Mouse (Mus musculus) right cerebral cortex, adult 18-20 months (tissue): ENCODE measurements around the gene Zfp638.
"Not testable (repeated sequence)": the region's sequence is repeated elsewhere in the genome, so short reads cannot be mapped to it uniquely, and the experiment has no call there.

Source experiments
- DNase-seq: peaks from one replicate; pipeline ENCODE4 v3.0.0; 2022; ENCODE audit warnings: mixed read lengths

Gene Zfp638

DNA sequence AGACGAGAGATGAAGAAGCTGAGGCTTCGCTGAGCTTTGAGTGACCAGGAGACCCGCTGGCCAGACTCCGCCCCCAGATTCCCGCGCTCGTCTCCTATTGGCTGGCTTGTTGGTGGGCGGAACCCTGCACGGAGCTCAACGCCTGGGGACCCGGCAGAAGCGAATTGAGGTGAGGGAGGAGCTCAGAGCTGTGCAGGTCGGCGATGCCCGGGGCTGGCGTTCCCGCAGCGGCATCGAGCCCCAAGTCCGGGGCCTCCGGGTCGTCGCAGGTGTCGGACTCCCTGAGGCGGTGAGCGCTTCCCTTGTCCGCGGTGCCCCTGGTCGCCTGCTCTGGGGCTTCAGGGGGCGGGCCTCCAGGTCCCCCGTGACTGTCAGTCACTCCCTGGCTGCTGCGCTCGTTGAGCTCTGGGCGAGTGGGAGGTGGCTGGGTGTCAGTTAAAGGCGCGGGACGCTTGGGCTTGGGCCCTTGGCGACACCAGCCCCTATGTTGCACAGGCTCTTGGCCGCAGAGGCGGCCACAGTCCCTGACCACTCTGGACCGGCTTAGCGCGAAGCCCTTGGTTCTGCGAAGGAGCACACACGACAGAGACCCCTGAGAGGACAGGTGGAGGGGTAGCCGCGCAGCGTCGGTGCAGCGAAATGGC lies at the start of gene Zfp638:
Gene Zfp638 (plus strand): TSS at position 156 of the 644 bp plus-strand sequence.
- peak; percentile 96 for DNase-seq

DNA sequence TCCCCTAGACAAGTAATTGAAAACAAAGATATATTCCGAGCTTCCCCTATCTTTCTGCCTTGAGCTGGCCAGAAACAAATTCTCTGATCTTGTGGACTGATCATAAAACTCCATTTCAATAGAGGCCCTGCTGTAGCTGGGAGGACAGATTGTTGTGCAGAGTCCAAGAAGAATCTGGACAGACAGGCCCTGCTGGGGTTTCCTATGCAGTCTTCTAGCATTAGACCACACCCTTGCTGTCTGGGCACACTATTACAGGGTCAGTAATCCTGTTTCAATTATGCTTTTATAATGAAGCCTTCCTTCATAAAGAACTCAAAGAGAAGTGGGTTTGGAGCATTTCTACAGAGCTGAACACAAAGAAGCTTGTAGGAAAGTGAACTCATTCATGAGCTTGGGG lies 47.9 kb upstream of the Zfp638 start:
- no peak for DNase-seq

DNA sequence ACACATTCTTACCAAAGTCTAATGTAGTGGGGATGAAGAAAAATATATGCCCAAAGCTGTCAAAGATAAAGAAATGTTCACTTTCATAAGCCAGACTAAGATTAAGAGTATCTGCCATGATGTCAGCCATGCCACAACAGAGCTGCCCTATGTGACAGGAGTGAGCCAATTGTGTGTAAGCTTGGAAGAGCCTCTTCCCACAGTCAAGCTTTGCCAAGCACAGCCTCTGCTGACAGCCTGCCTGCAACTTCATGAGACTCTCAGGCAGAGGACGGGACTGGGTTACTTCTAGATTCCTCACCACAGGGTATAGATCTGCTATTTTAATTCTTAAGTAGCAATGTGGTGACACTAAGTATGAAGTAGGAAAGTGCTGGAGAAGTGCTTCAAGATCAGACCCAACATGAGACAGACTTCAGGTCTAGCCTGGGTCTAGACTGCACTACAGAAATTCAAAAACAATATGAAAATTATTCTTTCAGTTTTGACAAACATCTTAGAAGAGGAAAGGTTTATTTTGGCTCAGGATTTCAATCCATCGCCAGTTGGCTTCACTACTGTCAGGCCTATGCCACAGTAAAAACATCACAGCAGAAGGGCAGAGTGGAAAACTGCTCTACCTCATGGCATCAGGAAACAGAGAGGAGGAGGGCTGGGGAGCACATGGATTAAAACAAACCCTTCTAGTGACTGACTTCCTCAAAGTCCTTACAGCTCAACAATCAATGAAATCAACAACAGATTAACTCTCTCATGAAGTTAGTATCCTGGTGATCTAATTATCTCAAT lies 46.0 kb upstream of the Zfp638 start:
- no peak for DNase-seq

DNA sequence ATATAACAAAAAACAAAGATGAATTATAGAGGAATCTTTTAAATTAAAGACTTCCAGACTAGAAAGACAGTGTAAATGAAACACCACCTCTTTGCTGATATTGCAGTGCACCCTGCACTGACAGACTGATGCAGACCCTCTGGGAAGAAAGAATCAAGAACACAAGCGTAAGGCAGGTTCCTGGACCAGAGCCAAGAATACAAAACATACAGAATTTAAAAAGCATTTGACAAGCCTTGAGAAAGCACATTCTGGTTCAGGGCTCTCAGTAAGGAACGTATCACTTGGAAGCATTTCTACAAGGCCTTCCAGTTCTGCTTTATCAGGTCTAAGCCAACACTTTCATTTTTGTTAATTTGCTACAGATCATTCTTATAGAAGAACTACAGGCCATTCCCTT lies 45.1 kb upstream of the Zfp638 start:
- DNase-seq = no peak

DNA sequence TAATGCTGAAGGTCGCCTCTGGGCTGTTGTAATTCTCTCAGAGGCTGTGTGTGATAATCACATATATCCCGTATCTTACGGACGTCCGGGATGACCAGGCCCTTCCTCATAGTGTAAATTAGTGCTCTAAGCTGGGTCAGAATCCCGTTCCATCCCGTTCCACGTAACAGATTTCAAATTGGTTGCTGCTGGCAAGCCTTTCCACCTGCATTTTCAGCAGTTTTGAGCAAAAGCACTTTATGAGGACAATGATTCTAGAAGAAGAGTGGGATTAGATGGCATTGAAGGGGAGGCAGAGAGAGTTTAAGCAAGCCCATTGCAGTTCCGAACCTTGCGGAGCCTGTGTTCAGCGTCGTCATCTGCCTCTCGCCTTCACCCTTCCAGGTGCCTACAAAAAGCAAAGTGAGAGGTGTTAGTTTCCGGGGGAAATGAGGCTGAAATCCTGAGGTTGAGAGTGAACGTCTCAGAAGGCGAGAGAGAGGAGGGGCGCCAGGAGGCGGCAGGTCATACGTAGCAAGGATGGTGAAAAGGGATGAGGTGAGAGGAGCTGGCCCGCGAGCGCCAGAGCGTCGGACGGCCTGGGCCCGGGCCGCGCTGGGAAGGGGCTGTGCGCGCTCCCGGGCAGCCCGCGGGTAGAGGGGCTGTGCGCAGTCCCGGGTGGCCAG lies 35.8 kb upstream of the Zfp638 start:
- DNase-seq = no peak

DNA sequence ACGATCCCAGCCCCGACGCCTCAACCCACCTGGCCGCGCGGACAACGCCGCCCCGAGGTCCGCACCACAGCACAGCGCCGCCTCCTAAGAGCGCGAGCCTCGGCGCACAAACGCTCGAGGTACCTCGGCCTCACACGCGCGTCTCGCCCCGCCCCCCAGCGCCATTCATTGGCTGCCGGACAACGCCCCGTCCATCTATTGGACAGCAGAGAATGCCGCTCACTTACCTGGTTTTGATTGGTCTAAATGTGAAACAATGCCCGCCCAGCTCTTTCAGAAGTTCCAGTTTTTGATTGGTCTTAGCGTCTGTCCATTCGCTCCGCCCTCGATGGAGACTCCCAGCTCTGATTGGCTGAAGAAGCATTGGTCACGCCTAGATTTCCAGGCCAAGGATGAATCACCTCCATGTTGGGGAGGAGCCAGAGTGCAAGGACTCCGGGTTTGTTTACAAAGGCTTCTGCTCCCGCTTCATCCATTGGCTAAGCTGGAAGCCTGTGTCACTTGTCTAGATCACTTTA lies 35.2 kb upstream of the Zfp638 start, which contains the start of gene Paip2b:
Gene Paip2b (minus strand): TSS at position 136 of the 518 bp plus-strand sequence.
- peak; percentile 99 for DNase-seq

DNA sequence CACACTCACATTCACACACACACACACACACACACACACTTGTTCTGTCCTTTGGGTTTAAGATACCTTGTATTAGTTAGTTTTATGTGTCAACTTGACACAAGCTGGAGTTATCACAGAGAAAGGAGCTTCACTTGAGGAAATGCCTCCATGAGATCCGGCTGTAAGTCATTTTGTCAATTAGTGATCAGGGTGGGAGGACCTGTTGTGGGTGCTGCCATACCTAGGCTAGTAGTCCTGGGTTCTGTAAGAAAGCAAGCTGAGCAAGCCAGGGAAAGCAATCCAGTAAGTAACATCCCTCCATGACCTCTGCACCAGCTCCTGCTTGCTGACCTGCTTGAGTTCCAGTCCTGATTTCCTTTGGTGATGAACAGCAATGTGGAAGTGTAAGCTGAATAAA lies 34.5 kb upstream of the Zfp638 start:
- DNase-seq = not testable (repeated sequence)

DNA sequence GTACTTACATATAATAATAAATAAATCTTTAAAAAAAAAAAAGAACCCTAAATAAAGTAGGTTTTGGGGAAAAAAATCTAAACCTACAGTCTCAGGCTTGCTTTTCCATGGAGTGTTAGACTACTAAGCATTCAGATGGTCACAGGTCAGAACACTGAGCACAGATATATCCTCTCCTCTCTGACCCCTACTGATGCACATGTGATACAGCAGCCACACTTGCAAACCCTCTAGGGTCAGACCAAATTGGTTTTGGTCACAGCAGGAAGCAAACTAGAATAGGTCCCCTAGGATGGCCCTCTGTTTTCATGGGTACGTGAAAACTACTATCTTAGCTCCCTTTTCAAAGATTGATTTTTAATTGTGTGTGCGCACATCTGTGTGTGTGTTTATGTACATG lies 30.1 kb upstream of the Zfp638 start:
- DNase-seq = no peak

DNA sequence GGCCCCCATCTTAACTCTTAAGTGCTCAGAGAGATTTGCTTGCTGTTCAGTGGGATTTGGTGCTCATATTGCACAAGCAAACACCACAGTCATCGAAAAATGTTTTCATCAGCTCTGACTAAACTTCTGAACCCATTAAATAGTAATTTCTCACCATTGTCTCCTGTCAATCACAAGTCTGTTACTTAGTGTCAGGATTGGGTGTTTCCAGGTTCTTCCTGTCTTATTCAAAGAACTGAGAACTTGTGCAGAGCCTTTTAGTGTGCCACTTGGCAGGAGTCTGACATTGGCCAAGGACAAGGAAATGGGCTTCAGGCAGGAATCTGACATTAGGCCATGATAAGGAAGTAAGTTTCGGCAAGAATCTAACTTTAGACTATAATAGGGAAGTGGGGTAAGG lies 28.9 kb upstream of the Zfp638 start:
- DNase-seq = no peak

DNA sequence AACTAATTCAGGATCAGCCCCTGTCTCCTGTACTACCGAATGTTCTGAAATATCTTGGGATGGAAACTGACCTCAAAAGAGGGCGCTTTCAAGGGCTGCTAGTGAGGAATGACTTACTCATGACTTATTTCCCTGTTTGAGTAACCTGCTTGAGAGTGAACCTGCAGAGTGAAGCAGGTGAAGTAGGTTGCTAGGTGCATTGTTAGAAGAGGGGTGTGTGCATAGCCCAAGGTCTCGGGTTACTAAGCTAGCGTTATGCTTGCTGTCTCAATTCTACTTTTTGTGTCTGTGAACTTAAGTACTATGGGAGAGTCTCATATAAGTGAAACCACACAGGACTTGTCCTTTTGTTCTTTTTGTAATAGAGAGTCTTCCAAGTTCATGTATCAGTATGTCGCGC lies 26.8 kb upstream of the Zfp638 start:
- DNase-seq = no peak

DNA sequence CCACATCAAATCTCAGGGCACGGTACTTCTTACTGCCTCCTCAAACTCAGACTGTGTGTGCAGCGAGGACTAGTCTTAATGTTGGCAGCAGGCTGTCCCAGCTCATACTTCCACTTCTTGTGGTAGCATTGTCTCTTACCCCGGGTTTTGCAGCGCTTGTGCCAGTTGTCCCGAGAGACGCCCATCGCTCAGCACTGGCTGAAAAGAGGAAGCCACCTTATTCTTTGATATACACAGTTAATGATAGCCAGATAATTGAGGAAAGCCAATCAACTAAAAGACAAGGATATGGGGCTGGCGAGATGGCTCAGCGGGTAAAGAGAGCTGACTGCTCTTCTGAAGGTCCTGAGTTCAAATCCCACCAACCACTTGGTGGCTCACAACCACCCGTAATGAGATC lies 22.0 kb upstream of the Zfp638 start:
- DNase-seq = no peak

DNA sequence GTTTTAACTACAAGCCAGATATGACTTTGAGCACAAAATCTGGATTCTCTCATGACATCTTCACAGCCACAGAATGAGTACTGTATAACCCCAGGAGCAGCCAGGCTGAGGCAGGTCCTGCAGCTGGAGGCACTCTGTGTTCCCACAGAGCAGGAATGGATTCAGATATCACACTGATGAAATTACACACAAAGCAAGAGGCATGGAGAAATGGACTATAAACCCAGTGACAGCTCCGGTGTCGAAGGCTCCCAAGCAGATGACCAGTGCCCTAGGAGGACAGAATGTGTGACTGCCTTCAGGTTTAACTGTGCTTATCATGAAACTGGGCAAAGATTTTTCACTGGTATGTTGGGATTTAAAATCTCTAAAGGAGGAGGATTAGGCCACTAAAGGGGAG lies 20.8 kb upstream of the Zfp638 start:
- DNase-seq = no peak

DNA sequence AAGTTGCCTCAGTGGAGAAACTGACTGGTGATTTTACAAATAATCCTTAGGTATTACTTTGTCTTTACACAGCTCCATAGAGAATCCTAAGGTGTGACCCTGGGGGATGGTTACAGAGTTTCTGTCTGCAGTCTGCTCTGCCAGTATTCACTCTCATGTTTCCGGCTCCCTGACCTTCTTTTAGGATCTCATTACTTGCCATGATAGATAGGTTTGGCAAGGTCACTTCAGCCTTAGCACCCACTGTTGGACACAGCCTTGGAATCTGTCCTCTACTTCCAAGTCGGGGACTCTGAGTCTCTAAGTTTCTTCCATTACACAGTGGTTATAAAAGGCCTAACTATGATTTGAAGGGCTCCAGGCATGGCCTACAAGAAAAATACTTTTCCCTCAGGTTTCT lies 17.5 kb upstream of the Zfp638 start:
- DNase-seq = no peak

DNA sequence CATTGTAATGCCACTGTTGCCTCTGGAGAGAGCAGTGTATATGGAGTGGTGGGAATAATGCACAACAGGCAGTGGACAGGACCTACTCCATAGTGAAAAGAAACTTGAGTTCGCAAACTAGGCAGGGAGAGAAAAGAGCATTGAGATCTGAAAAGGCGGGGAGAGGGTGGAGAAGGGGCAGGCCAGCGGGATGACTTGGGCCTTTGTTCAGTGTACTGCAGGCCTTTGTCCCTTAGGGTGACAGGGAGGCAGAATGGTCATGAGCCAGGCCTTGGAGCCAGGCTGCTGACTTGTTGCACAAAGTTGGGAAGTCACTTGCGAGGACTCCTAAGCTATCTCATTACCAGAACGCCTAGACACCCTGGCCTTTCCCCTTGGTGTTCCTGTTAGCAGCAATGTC lies 9.4 kb upstream of the Zfp638 start:
- peak; percentile 36 for DNase-seq

DNA sequence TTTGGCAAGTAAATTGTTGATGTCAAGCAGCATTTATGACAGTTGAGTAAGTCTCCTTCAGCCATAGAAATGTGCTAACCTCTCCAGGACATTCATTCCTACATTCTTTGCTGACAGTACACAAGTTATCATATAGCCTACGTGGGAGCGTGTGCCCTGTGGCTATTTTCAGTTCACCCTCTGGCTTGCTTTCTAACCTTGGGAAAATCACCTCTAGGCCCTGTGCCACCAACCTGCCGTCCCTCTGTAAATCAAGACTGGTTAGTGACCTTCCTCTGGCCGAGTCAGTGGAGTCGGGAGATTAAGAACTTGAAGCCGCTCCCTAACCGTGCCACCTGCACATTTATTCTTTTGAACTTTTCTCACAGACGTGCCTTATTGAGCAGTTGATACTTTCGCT lies 6.9 kb upstream of the Zfp638 start:
- no peak for DNase-seq

DNA sequence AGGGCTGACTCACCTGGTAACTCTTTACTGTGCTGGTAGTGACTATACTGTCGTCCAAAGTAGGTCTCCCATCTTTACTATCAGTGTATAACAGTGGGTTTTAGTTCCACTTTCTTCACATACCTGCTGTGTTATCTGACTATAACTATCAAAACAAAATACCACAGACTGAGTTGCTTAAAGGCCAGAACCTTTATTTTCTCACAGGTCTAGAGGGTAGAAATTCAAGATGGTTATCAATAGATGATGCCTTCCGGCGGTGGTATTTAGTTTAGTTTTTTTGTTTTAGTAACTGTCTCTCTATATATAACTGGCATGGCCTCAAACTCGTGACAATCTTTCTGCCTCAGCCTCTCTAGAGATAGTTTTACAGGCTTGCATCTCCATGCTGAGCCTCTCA lies 3.4 kb upstream of the Zfp638 start:
- no peak for DNase-seq

DNA sequence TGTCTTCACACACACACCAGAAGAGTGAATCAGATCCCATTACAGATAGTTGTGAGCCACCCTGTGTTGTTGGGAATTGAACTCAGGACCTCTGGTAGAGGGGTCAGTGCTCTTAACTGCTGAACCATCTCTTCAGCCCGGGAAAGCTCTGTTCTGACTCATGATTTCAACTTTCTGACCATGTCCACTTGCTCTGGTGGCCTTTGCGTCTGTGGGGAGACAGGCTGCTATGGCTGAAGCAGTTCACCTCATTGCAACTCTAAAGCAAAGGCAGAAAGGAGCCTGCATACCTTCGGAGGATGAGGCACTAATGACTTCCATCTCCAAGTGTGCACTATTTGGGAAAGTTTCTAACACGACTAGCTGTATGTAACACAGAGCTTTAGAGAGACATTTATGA lies 486 bp upstream of the Zfp638 start:
- no peak for DNase-seq

DNA sequence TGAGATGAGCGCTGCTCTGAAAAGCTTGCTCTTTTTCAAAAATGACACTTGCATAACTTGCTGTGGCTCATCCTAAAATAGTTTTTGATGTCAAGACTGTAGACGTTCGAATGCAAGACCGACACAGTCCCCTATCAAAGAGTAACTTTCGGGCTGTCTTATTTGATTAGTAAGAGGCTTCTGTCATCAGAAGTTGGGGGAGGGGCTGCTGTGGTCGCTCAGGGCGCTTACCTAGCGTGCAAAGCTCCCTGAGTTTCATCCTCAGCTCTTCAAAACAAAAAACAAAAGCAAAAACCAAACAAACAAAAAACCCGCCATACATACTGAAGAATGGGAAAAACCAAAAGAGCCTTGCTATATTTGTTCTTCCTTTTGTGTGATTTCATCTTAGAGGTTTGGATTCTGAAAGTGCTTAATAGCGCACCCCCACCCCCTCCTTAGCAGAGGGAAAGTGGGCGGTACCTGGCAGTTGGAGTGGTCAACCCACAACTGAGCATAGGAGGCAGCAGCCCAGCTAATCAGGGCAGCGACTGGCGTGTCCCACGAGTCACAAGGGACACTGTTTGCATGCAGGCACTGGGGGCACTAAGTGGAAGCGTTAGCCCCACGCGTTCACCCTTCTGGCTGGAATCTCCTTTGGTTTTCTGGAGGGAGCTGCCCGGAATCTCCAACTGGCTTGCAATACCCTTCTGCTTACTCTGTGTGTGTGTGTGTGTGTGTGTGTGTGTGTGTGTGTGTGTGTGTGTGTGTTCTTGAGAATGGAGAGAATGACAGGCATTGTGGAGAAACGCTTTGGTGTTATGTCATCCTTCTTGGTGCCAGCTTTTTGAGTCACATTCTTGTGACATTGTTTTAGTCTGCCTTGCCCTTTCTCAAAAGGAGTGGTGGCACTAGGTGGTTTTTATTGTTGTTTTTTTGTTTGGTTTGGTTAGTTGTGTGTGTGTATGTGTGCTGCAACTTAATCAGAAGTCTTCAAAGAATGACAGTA lies 983 bp downstream of the Zfp638 start:
- peak; percentile 67 for DNase-seq

DNA sequence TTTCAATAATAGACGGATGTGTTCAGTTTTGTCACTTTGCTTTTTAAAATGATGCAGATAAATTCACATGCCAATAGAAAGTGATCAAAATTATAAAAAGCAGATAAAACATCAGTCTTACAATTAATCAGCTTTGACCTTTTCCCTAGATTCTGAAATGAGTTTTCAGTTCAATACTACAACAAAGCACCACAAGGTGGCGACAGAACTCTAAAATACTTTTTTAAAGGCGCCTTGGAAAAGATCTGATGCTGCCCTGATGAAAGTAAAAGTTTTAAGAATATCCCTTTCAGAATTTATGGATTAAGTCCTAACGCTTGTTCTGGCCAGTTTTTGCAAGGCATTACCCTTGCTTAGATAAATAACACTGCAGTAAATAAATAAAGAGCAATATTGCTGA lies 12.9 kb downstream of the Zfp638 start:
- peak; percentile 29 for DNase-seq

DNA sequence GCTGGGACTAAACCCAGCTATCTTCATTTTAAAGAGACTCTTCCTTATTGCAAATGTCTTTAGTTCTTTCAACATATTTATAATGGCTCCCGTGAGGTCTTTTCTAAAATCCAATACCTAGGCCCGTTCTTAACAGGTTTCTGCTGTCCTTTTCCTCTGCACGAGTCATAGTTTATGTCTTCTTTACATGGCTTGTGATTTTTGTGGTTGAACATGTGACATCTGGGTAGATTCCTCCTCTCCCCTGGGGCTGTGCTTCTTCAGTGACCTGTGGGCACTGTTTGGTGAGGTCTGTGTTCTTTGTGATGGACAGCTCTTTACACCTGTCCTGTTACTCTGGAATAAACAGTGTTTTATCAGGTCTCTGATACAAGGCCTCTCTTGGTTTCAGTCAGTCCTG lies 19.9 kb downstream of the Zfp638 start:
- DNase-seq = no peak

DNA sequence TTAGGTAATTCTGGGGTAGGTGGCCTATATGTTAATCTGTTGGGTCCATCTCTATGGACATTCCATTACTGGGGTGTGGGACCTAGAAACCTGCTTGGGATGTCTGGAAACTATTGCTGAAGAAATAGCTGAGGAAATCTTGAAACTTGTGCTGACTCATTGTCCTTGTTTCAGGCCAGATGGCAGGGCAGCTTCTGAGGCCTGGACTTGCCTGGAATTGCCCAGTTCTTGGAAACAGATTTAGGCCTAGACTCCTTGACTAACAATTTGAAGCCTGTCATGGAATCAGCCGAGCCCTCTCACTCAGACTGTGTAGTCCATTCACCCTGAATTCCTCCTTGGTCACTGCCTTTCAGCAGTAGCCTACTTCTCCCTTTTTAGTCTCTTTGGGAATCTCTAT lies 21.9 kb downstream of the Zfp638 start:
- DNase-seq = no peak

DNA sequence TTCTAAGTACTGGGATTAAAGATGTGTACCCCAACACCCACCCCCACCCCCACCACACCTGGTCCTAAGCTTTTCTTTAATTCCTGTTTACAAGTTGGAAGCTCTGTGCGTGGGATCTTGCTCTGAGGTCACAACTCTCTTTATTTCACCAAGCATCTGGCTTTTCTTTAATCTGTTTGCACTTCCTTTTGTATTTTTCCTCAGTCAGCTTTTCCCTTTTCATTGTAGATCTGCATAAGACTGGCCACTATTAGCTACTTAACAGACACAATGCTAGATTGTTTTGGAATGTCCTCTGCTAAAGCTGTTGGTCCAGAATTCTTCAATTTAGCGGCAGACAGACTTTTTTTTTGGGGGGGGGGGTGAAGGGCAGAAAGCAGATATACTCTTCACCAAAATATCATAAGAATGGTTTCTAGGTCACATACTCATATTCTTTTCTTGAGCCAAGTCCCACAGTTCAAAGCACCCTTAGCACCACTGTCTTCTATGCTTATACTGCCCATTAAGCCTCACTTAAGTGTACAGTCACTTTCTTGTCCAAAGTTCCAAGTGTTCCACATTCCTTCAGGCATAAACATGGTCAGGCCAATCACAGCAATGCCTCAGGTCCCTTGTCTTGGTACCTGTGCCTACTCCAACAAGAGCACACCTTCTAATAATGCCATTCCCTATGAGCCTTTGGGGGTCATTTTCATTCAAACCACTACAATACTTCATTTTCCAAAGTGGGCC lies 23.5 kb downstream of the Zfp638 start:
- DNase-seq = no peak
